Mouse (Mus musculus) forebrain, embryonic 13.5 days (tissue): ENCODE measurements around the gene Ncapg. TPM values are rescaled to one million over a fixed set of nuclear protein-coding genes. Genes with fewer than 3 reads are reported as not detected.
A peak's percentile ranks its signal among the peaks of the same experiment; 100 is the strongest.
"Not testable (repeated sequence)": the region's sequence is repeated elsewhere in the genome, so short reads cannot be mapped to it uniquely, and the experiment has no call there.

Experiments
- ATAC-seq: fragments of 200-750 bp; cut with Nextera tagmentation; 2 replicates; pipeline ENCODE4 v1.8.0; 2017
- H3K27ac ChIP-seq: fragments of 300-500 bp; sonication (generic); 2 replicates; pipeline ENCODE4 v1.5.1; 2015; ENCODE audit warnings: inconsistent platforms, mild to moderate bottlenecking, moderate library complexity
- H3K27me3 ChIP-seq: fragments of 300-500 bp; sonication (generic); 2 replicates; pipeline ENCODE4 v1.6.1; 2015; ENCODE audit warnings: mild to moderate bottlenecking, inconsistent platforms
- H3K36me3 ChIP-seq: fragments of 300-500 bp; sonication (generic); 2 replicates; pipeline ENCODE4 v1.6.1; 2015; ENCODE audit warnings: mild to moderate bottlenecking, inconsistent platforms; ENCODE audit not compliant: poor library complexity, severe bottlenecking
- H3K4me1 ChIP-seq: fragments of 300-500 bp; sonication (generic); 2 replicates; pipeline ENCODE4 v1.6.1; 2015; ENCODE audit warnings: inconsistent platforms
- H3K4me2 ChIP-seq: fragments of 300-500 bp; sonication (generic); 2 replicates; pipeline ENCODE4 v1.6.1; 2015; ENCODE audit warnings: inconsistent platforms, mild to moderate bottlenecking, moderate library complexity
- H3K4me3 ChIP-seq: fragments of 300-500 bp; sonication (generic); 2 replicates; pipeline ENCODE4 v1.5.1; 2015; ENCODE audit warnings: mild to moderate bottlenecking, inconsistent platforms
- H3K9ac ChIP-seq: fragments of 300-500 bp; sonication (generic); 2 replicates; pipeline ENCODE4 v1.6.1; 2015; ENCODE audit warnings: mild to moderate bottlenecking, inconsistent platforms
- H3K9me3 ChIP-seq: fragments of 300-500 bp; sonication (generic); replicated peaks from 2 replicates; pipeline ENCODE4 v1.6.1; 2016; ENCODE audit warnings: inconsistent platforms
- WGBS: fragments of 180-500 bp; shearing (Covaris S2); methylation state at CpG from one replicate; pipeline ENCODE4 v1.1.7; 2015; 5-methylcytosine and 5-hydroxymethylcytosine counted together
- polyA plus RNA-seq: library from polyadenylated mRNA; unstranded; fragments of >200 nt; fragmentation: Nextera tagmentation; extraction: Ambion mirVana; gene quantifications from 2 replicates; pipeline ENCODE4 v1.2.1, GENCODE M21; 2015

Ncapg gene
- polyA plus RNA-seq = 54.1 and 58.0 TPM in 2 replicates

- WGBS = under 1% methylated on average over 60 of the region's 66 CpGs
- peak; percentile 100 for ATAC-seq
- Histone ChIP-seq H3K9ac (peak within 1 kb of the TSS; percentile 82), H3K4me2 (peak within 1 kb of the TSS; percentile 88), H3K9me3 (no peaks in the 10 kb centered on the region), H3K27ac (peak within 1 kb of the TSS; percentile 83), H3K36me3 (peaks cover 2% of the 10 kb centered on the region; the same call in 1 of the 2 replicates), H3K4me1 (peaks cover 21% of the 10 kb centered on the region), H3K27me3 (no peaks in the 10 kb centered on the region), H3K4me3 (peak within 1 kb of the TSS; percentile 84)
These were observed at the start of gene Ncapg for GRCm38 (mm10) chr5:45669598-45670279. Gene Ncapg, plus strand, starts transcription at chr5:45669919.

GRCm38 (mm10) chr5:45621511-45621910, 48.2 kb upstream of the Ncapg start:
- H3K27ac ChIP-seq = no peak overlapping the region
- no peak for ATAC-seq
- H3K27me3 ChIP-seq = no peaks in the 10 kb centered on the region
- H3K4me1 ChIP-seq = no peaks in the 10 kb centered on the region
- H3K9me3 ChIP-seq = peaks cover 11% of the 10 kb centered on the region
- no peaks in the 10 kb centered on the region for H3K36me3 ChIP-seq
- no peak overlapping the region for H3K4me3 ChIP-seq
- H3K9ac ChIP-seq = no peak overlapping the region
- no peak overlapping the region for H3K4me2 ChIP-seq
- WGBS = 32% methylated on average over 3 of the region's 3 CpGs

- 28% methylated on average over 1 of the region's 1 CpGs for WGBS
- no peak overlapping the region for H3K4me3 ChIP-seq
- no peaks in the 10 kb centered on the region for H3K36me3 ChIP-seq
- no peaks in the 10 kb centered on the region for H3K27me3 ChIP-seq
- no peak overlapping the region for H3K9ac ChIP-seq
- H3K4me1 ChIP-seq = peaks cover 11% of the 10 kb centered on the region; the same call in 1 of the 2 replicates
- H3K4me2 ChIP-seq = no peak overlapping the region
- ATAC-seq = peak; percentile 88
- no peak overlapping the region for H3K27ac ChIP-seq
- peaks cover 11% of the 10 kb centered on the region for H3K9me3 ChIP-seq
These were observed 41.9 kb upstream of the Ncapg start for GRCm38 (mm10) chr5:45627771-45628170.

- H3K4me2 ChIP-seq = no peak overlapping the region
- ATAC-seq = no peak
- no peak overlapping the region for H3K9ac ChIP-seq
- H3K27me3 ChIP-seq = no peaks in the 10 kb centered on the region
- H3K4me1 ChIP-seq = peaks cover 11% of the 10 kb centered on the region; the same call in 1 of the 2 replicates
- no peaks in the 10 kb centered on the region for H3K36me3 ChIP-seq
- no peak overlapping the region for H3K4me3 ChIP-seq
- H3K27ac ChIP-seq = no peak overlapping the region
- peaks cover 11% of the 10 kb centered on the region for H3K9me3 ChIP-seq
These were observed 40.2 kb upstream of the Ncapg start for GRCm38 (mm10) chr5:45629470-45629869.

GRCm38 (mm10) chr5:45638378-45638777, 31.3 kb upstream of the Ncapg start:
- Histone ChIP-seq H3K4me2 (peak overlapping the region; percentile 75), H3K9me3 (no peaks in the 10 kb centered on the region), H3K27ac (no peak overlapping the region; the same call in 1 of the 2 replicates), H3K4me3 (peak overlapping the region; percentile 59), H3K9ac (no peak overlapping the region), H3K4me1 (peaks cover 8% of the 10 kb centered on the region), H3K36me3 (no peaks in the 10 kb centered on the region), H3K27me3 (no peaks in the 10 kb centered on the region)
- ATAC-seq = no peak
- WGBS = 48% methylated on average over 3 of the region's 3 CpGs

- peak; percentile 96 for ATAC-seq
- no peaks in the 10 kb centered on the region for H3K27me3 ChIP-seq
- peak within 1 kb of the TSS; percentile 59 for H3K4me3 ChIP-seq
- H3K4me2 ChIP-seq = peak within 1 kb of the TSS; percentile 75
- peak within 1 kb of the TSS; percentile 25; the same call in 1 of the 2 replicates for H3K27ac ChIP-seq
- H3K9ac ChIP-seq = peak within 1 kb of the TSS; percentile 76
- no peaks in the 10 kb centered on the region for H3K9me3 ChIP-seq
- WGBS = under 1% methylated on average over 48 of the region's 48 CpGs
- H3K36me3 ChIP-seq = no peaks in the 10 kb centered on the region
- H3K4me1 ChIP-seq = peaks cover 8% of the 10 kb centered on the region
These were observed 30.7 kb upstream of the Ncapg start, which contains the start of gene Fam184b for GRCm38 (mm10) chr5:45638806-45639714. Gene Fam184b, minus strand, starts transcription at chr5:45639614.

GRCm38 (mm10) chr5:45639715-45640092, 30.0 kb upstream of the Ncapg start:
- Histone ChIP-seq H3K4me1 (peaks cover 8% of the 10 kb centered on the region), H3K36me3 (no peaks in the 10 kb centered on the region), H3K27ac (0 out of 2 replicates have a peak overlapping the region, but pooled peaks have one; percentile 25), H3K9me3 (no peaks in the 10 kb centered on the region), H3K27me3 (no peaks in the 10 kb centered on the region), H3K4me2 (peak overlapping the region; percentile 75), H3K4me3 (peak overlapping the region; percentile 59), H3K9ac (peak overlapping the region; percentile 76)
- WGBS = 0% methylated on average over 8 of the region's 8 CpGs
- peak; percentile 54 for ATAC-seq

- ATAC-seq = no peak
- Histone ChIP-seq H3K4me1 (no peaks in the 10 kb centered on the region), H3K4me3 (no peak overlapping the region), H3K9me3 (no peaks in the 10 kb centered on the region), H3K36me3 (no peaks in the 10 kb centered on the region), H3K27me3 (no peaks in the 10 kb centered on the region), H3K9ac (no peak overlapping the region), H3K4me2 (no peak overlapping the region), H3K27ac (no peak overlapping the region)
- WGBS = 92% methylated on average over 2 of the region's 2 CpGs
These were observed 18.6 kb upstream of the Ncapg start for GRCm38 (mm10) chr5:45651026-45651703.

- H3K4me1 ChIP-seq, H3K27me3 ChIP-seq, H3K9me3 ChIP-seq, H3K36me3 ChIP-seq, ATAC-seq, H3K9ac ChIP-seq, H3K4me2 ChIP-seq, H3K4me3 ChIP-seq, H3K27ac ChIP-seq: not testable (repeated sequence)
- WGBS = 94% methylated on average over 13 of the region's 13 CpGs
These were observed 11.3 kb upstream of the Ncapg start for GRCm38 (mm10) chr5:45658406-45658805.

- peak overlapping the region; percentile 88 for H3K4me2 ChIP-seq
- ATAC-seq = no peak
- H3K9me3 ChIP-seq = no peaks in the 10 kb centered on the region
- H3K27me3 ChIP-seq = no peaks in the 10 kb centered on the region
- no peak overlapping the region for H3K4me3 ChIP-seq
- no peak overlapping the region for H3K9ac ChIP-seq
- 22% methylated on average over 3 of the region's 3 CpGs for WGBS
- H3K36me3 ChIP-seq = no peaks in the 10 kb centered on the region
- peaks cover 21% of the 10 kb centered on the region for H3K4me1 ChIP-seq
- H3K27ac ChIP-seq = no peak overlapping the region
These were observed 1.4 kb upstream of the Ncapg start for GRCm38 (mm10) chr5:45668324-45668723.

GRCm38 (mm10) chr5:45668831-45669230, 888 bp upstream of the Ncapg start:
- H3K36me3 ChIP-seq = no peaks in the 10 kb centered on the region
- H3K4me1 ChIP-seq = peaks cover 21% of the 10 kb centered on the region
- ATAC-seq = peak; percentile 5
- H3K9ac ChIP-seq = peak overlapping the region; percentile 72
- WGBS = 3% methylated on average over 3 of the region's 3 CpGs
- H3K27ac ChIP-seq = peak overlapping the region; percentile 74
- H3K4me3 ChIP-seq = peak overlapping the region; percentile 84
- H3K9me3 ChIP-seq = no peaks in the 10 kb centered on the region
- peak overlapping the region; percentile 88 for H3K4me2 ChIP-seq
- H3K27me3 ChIP-seq = no peaks in the 10 kb centered on the region
